Mouse (Mus musculus): Measurements from ENCODE around the gene Tmcc3. TPM values are rescaled to one million over a fixed set of nuclear protein-coding genes. Genes with fewer than 3 reads are reported as not detected.

Tmcc3 gene
- polyA plus RNA-seq, 1 experiment: not detected

GRCm38 (mm10) chr10:94442725-94443124, 131.0 kb downstream of the Tmcc3 start:
- Histone ChIP-seq H3K4me3 (ENCODE audit: insufficient read depth, low read depth, low read length) (no peak overlapping the region), H3K4me1 (ENCODE audit: control insufficient read depth, insufficient read depth, low read length) (no peaks in the 10 kb centered on the region), H3K27ac (ENCODE audit: insufficient read depth, low read depth, low read length) (no peak overlapping the region)
- TF ChIP-seq POLR2A (IDR thresholded peaks at IDR 0.05; ENCODE audit: insufficient read depth, low read depth, low read length) (no peak), CTCF (IDR thresholded peaks at IDR 0.05; ENCODE audit: insufficient read depth, low read depth, low read length) (no peak)
- WGBS: 55% methylated on average over 7 of the region's 7 CpGs

DNA sequence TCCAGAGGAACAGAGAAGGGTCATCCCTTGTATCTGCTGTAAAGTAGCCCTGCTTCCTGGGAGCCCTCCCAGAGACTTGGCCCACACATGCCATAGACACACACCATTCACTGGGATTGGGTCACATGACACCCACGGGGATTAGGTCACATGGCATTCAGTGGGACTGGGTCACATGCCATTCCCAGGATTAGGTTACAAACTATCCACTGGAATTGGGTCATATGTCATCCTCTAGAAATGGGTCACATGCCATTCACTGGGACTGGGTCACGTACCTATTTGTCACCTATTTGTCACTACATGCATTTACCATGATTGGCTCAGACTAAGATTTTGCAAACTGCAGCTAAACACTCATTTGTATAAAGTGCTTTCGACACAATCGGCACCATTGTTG, 131.7 kb downstream of the Tmcc3 start:
- no peak for TF ChIP-seq CTCF (IDR thresholded peaks at IDR 0.05; ENCODE audit: insufficient read depth, low read depth, low read length)
- Histone ChIP-seq H3K4me3 (ENCODE audit: insufficient read depth, low read depth, low read length) (no peak overlapping the region), H3K27ac (ENCODE audit: insufficient read depth, low read depth, low read length) (no peak overlapping the region), H3K4me1 (ENCODE audit: control insufficient read depth, insufficient read depth, low read length) (no peaks in the 10 kb centered on the region)
- WGBS: 85% methylated on average over 4 of the region's 4 CpGs

GRCm38 (mm10) chr10:94445192-94445591, 133.4 kb downstream of the Tmcc3 start:
- 87% methylated on average over 7 of the region's 7 CpGs for WGBS
- Histone ChIP-seq H3K4me1 (ENCODE audit: control insufficient read depth, insufficient read depth, low read length) (peaks cover 3% of the 10 kb centered on the region), H3K4me3 (ENCODE audit: insufficient read depth, low read depth, low read length) (no peak overlapping the region), H3K27ac (ENCODE audit: insufficient read depth, low read depth, low read length) (no peak overlapping the region)
- no peak for TF ChIP-seq POLR2A (IDR thresholded peaks at IDR 0.05; ENCODE audit: insufficient read depth, low read depth, low read length)
- TF ChIP-seq CTCF (IDR thresholded peaks at IDR 0.05; ENCODE audit: insufficient read depth, low read depth, low read length): no peak

DNA sequence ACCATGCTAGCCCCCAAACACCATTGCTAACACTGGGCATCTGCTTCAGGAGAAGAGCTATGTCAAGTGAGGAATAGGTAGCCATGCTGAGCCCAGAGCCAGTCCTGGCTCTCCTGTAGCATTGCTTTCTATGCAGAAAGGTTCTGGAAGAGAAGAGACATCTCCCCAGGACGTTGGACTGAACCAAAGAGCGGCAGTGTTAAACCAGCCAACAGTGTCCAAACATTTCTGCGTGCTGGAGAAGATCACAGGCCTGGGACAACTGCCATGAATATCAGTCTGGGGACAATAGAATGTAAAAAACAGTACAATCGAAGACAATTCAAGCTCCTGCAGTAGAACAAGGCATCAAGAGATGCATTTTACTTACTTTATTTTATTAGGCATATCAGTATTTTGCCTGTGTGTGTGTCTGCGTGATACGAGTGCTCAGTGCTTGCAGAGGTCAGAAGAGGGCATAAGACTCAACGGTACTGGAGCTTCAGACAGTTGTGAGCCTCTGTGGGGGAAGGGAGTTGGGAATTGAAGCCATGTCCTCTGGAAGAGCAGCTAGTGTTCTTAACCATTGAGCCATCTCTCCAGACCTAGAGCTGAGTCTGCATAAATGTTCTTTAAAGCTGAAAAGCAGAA, 134.7 kb downstream of the Tmcc3 start:
- TF ChIP-seq POLR2A (IDR thresholded peaks at IDR 0.05; ENCODE audit: insufficient read depth, low read depth, low read length) (no peak), CTCF (IDR thresholded peaks at IDR 0.05; ENCODE audit: insufficient read depth, low read depth, low read length) (no peak)
- no peak overlapping the region for H3K4me3 ChIP-seq (ENCODE audit: insufficient read depth, low read depth, low read length)
- no peak overlapping the region for H3K27ac ChIP-seq (ENCODE audit: insufficient read depth, low read depth, low read length)
- H3K4me1 ChIP-seq (ENCODE audit: control insufficient read depth, insufficient read depth, low read length): peaks cover 4% of the 10 kb centered on the region
- WGBS: 75% methylated on average over 7 of the region's 7 CpGs

DNA sequence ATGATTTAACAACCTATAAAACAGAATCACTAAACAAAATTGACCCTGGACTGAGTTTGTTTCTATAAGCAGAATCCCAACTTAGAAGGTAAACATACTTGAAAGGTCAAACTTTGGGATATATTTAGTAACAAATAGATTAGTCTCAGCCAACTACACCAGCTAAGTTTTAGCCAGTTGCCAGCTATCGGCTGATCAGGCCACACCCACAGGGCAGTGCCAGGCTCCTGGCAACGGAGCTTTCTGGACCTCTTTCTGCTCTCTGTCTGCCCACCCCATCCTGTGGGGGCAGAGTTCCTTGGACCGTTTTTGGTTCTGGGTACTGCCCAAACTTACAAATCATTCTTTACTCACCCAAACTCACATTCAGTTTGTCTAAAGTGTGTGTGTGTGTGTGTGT, 137.9 kb downstream of the Tmcc3 start:
- WGBS: 44% methylated on average over 3 of the region's 3 CpGs

GRCm38 (mm10) chr10:94450781-94451180, 139.0 kb downstream of the Tmcc3 start:
- Histone ChIP-seq H3K27ac (ENCODE audit: insufficient read depth, low read depth, low read length) (no peak overlapping the region), H3K4me3 (ENCODE audit: insufficient read depth, low read depth, low read length) (no peak overlapping the region), H3K4me1 (ENCODE audit: control insufficient read depth, insufficient read depth, low read length) (peaks cover 4% of the 10 kb centered on the region)
- 46% methylated on average over 8 of the region's 8 CpGs for WGBS
- no peak for TF ChIP-seq POLR2A (IDR thresholded peaks at IDR 0.05; ENCODE audit: insufficient read depth, low read depth, low read length)
- TF ChIP-seq CTCF (IDR thresholded peaks at IDR 0.05; ENCODE audit: insufficient read depth, low read depth, low read length): no peak

More for the DNA sequence above, 137.9 kb downstream of the Tmcc3 start:
- TF ChIP-seq POLR2A (IDR thresholded peaks at IDR 0.05; ENCODE audit: insufficient read depth, low read depth, low read length) (no peak), CTCF (IDR thresholded peaks at IDR 0.05; ENCODE audit: insufficient read depth, low read depth, low read length) (no peak)
- Histone ChIP-seq H3K4me3 (ENCODE audit: insufficient read depth, low read depth, low read length) (no peak overlapping the region), H3K4me1 (ENCODE audit: control insufficient read depth, insufficient read depth, low read length) (peaks cover 4% of the 10 kb centered on the region), H3K27ac (ENCODE audit: insufficient read depth, low read depth, low read length) (no peak overlapping the region)

- no peaks in the 10 kb centered on the region for H3K4me1 ChIP-seq (ENCODE audit: control insufficient read depth, insufficient read depth, low read length)
- TF ChIP-seq POLR2A (IDR thresholded peaks at IDR 0.05; ENCODE audit: insufficient read depth, low read depth, low read length) (no peak), CTCF (IDR thresholded peaks at IDR 0.05; ENCODE audit: insufficient read depth, low read depth, low read length) (no peak)
- 87% methylated on average over 1 of the region's 1 CpGs for WGBS
- H3K27ac ChIP-seq (ENCODE audit: insufficient read depth, low read depth, low read length): no peak overlapping the region
- H3K4me3 ChIP-seq (ENCODE audit: insufficient read depth, low read depth, low read length): no peak overlapping the region
Observed at GRCm38 (mm10) chr10:94457454-94457853, 145.7 kb downstream of the Tmcc3 start.

DNA sequence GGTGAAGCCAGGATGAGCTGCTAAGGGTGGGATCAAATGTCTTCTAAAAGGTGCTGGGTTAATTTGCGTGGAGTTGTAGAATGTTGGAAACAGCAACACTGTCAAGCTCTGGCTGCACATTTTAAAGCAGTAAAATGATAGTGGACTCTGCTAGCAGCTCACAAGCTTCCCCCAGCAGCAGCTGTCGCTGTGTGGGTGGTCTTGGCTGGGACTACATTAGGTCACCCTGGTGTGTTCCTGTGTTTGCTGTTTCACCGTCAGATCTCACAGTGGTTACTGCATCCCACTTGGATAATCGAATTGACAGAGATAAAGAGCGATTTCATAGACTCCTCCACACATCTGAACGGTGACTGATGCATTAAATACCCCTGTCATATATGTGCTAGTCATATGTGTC, 146.9 kb downstream of the Tmcc3 start:
- TF ChIP-seq CTCF (IDR thresholded peaks at IDR 0.05; ENCODE audit: insufficient read depth, low read depth, low read length): no peak
- TF ChIP-seq POLR2A (IDR thresholded peaks at IDR 0.05; ENCODE audit: insufficient read depth, low read depth, low read length): no peak
- Histone ChIP-seq H3K27ac (ENCODE audit: insufficient read depth, low read depth, low read length) (no peak overlapping the region), H3K4me3 (ENCODE audit: insufficient read depth, low read depth, low read length) (no peak overlapping the region), H3K4me1 (ENCODE audit: control insufficient read depth, insufficient read depth, low read length) (no peaks in the 10 kb centered on the region; the same call in 1 of the 2 replicates)
- WGBS: 56% methylated on average over 6 of the region's 6 CpGs

DNA sequence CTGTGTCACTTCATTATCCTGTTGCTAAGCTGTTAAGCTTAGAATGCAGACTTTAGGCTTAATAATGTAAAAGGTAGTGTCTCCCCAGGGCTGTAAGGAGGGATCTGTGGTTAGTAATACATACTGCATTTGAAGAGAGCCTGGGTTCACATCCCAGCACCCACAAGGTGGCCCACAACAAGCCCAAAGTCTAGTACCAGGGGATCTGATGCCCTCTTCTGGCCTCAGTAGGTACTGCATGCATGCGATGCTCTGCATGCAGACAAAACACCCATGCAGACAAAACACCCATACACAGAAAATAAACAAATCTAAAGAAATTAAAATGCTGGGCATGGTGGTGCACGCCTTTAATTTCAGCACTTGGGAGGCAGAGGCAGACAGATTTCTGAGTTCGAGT, 149.6 kb downstream of the Tmcc3 start:
- Histone ChIP-seq H3K4me1 (ENCODE audit: control insufficient read depth, insufficient read depth, low read length) (no peaks in the 10 kb centered on the region; the same call in 1 of the 2 replicates), H3K4me3 (ENCODE audit: insufficient read depth, low read depth, low read length) (no peak overlapping the region), H3K27ac (ENCODE audit: insufficient read depth, low read depth, low read length) (no peak overlapping the region)
- TF ChIP-seq POLR2A (IDR thresholded peaks at IDR 0.05; ENCODE audit: insufficient read depth, low read depth, low read length): no peak
- no peak for TF ChIP-seq CTCF (IDR thresholded peaks at IDR 0.05; ENCODE audit: insufficient read depth, low read depth, low read length)
- WGBS: 89% methylated on average over 3 of the region's 3 CpGs

DNA sequence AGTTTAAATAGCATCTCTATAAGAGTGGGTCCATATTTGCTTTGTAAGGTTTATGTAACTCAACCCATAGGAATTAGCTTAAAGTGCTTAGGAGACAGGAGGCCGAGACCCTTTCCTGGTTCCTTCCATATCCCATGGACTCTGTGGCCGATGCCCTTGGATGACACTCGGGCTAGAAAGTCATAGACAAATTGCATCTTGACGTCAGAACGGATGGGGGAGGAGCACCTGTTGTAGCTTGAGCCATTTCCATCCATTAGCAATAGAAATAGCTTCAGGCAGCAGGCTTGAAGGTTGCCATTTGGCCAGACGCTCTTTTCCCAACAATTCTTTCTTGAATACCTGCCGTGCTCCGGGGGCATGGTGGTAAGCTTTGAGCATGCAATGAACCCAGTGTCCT, 150.1 kb downstream of the Tmcc3 start:
- TF ChIP-seq POLR2A (IDR thresholded peaks at IDR 0.05; ENCODE audit: insufficient read depth, low read depth, low read length): no peak
- no peak for TF ChIP-seq CTCF (IDR thresholded peaks at IDR 0.05; ENCODE audit: insufficient read depth, low read depth, low read length)
- no peaks in the 10 kb centered on the region; the same call in 1 of the 2 replicates for H3K4me1 ChIP-seq (ENCODE audit: control insufficient read depth, insufficient read depth, low read length)
- H3K4me3 ChIP-seq (ENCODE audit: insufficient read depth, low read depth, low read length): no peak overlapping the region
- WGBS: 88% methylated on average over 8 of the region's 8 CpGs
- H3K27ac ChIP-seq (ENCODE audit: insufficient read depth, low read depth, low read length): no peak overlapping the region
